9 mouse cellular contexts compared by ENCODE assay signal in the genomic region with DNA sequence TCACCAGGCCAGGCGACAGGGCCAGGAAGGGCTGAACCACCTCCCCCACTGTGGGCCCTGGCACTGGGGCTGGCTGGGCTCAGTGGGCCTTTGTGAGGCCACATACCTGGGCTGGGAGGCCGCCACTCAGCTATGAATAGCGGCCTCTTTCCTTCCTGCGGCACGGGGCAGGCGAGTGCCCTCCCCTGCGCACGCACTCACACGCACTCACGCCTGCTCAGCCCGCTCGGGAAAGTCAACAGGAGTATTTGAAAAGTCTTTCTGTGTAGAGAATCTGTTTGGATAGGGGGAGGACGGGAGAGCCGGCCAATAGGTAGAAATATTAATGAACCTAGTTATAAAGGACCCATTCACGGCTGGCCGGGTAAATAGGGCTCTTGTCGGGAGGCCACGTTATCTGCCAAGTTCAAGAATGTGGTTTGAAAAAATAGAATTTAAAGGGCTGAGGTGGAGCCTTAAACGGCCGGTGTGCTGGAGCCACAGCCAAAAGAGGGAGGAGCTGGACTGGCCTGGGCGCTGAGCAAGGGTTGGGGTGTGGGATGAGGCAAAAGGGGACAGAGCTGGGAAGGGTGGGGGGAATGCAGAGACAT. TPM values are rescaled to one million over a fixed set of nuclear protein-coding genes. Genes with fewer than 3 reads are reported as not detected.
DNase-seq lines count a peak whose midpoint lies in the region; ATAC-seq and TF ChIP-seq lines count a peak whose summit lies in the region.
"Had no signal": no experiment of that assay in that cellular context is flagged by ENCODE, and none has a peak within 500 bp of the region (broad histone marks: within the 10 kb centered on the region; RNA-seq: fewer than 3 reads in every experiment).

No protein-coding gene starts in this region.

- no peaks in the 10 kb centered on the region for H3K9me3 ChIP-seq in forebrain, embryonic 11.5 days (ENCODE audit: control insufficient read depth, low read length)
- H3K9me3 ChIP-seq in kidney, postnatal 0 days (replicated peaks; ENCODE audit: low read length), result no peaks in the 10 kb centered on the region

- no peak overlapping the region for H3K4me3 ChIP-seq in forebrain, embryonic 11.5 days (ENCODE audit: low read depth, low read length)
- no peak overlapping the region for H3K4me3 ChIP-seq in kidney, postnatal 0 days (replicated peaks; ENCODE audit: low read depth, low read length)
- no peak overlapping the region for H3K4me3 ChIP-seq in left cerebral cortex, adult 2 months

- H3K36me3 ChIP-seq in forebrain, embryonic 11.5 days (ENCODE audit: control insufficient read depth, insufficient read depth, low read length), result no peaks in the 10 kb centered on the region
- H3K36me3 ChIP-seq in kidney, postnatal 0 days (ENCODE audit: insufficient read depth, low read length), result no peaks in the 10 kb centered on the region

- no peak overlapping the region for H3K27ac ChIP-seq in forebrain, embryonic 11.5 days (ENCODE audit: low read depth, low read length)
- 0 out of 2 replicates have a peak overlapping the region, but pooled peaks have one; percentile 36 for H3K27ac ChIP-seq in kidney, postnatal 0 days
- H3K27ac ChIP-seq in left cerebral cortex, adult 2 months, result no peak overlapping the region

- no peak for TF ChIP-seq CTCF in brain, embryonic 14.5 days (IDR thresholded peaks at IDR 0.05; ENCODE audit: borderline replicate concordance, extremely low read depth, insufficient read depth, insufficient read length)
- TF ChIP-seq CTCF in kidney, postnatal 0 days (IDR thresholded peaks at IDR 0.05; ENCODE audit: low read depth), result no peak
- no peak for TF ChIP-seq CTCF in left cerebral cortex, adult 2 months (IDR thresholded peaks at IDR 0.05)

- no peak overlapping the region for H3K4me2 ChIP-seq in forebrain, embryonic 11.5 days (ENCODE audit: low read depth, low read length, severe bottlenecking)
- peak overlapping the region; percentile 18; the same call in 1 of the 2 replicates for H3K4me2 ChIP-seq in kidney, postnatal 0 days (ENCODE audit: low read length)

- no peaks in the 10 kb centered on the region for H3K27me3 ChIP-seq in forebrain, embryonic 11.5 days (ENCODE audit: control insufficient read depth, insufficient read depth, low read length)
- H3K27me3 ChIP-seq in kidney, postnatal 0 days (ENCODE audit: insufficient read depth, low read length), result no peaks in the 10 kb centered on the region

- peak; percentile 71 for DNase-seq in brain, embryonic 14.5 days (ENCODE audit: low read depth)
- DNase-seq in forebrain, embryonic 11.5 days (ENCODE audit: low spot score), result no peak
- DNase-seq in kidney, postnatal 0 days (ENCODE audit: low spot score), result no peak
- peak; percentile 54 for DNase-seq in lung, postnatal 25 days (ENCODE audit: low spot score)
- DNase-seq in left cerebral cortex, adult 18-20 months (ENCODE audit: low spot score in 2 of 2), result no peak
- no peak for DNase-seq in left cerebral cortex, adult 2 months (ENCODE audit: extremely low spot score in 1 of 2, low spot score in 2 of 2)
- DNase-seq in layer of hippocampus, adult 9-11 months, result no peak

- 52% methylated on average over 21 of the region's 21 CpGs for WGBS in forebrain, embryonic 11.5 days
- WGBS in kidney, postnatal 0 days, result 40% methylated on average over 21 of the region's 21 CpGs

- intact Hi-C loops in left cerebral cortex, adult 2 months (cut with DNase I), result no loop called here

- H3K4me1 ChIP-seq in forebrain, embryonic 11.5 days (replicated peaks; ENCODE audit: control insufficient read depth, insufficient read depth, low read length), result 0 out of 2 replicates have a peak, but pooled peaks cover 2% of the 10 kb centered on the region
- no peaks in the 10 kb centered on the region for H3K4me1 ChIP-seq in kidney, postnatal 0 days (replicated peaks; ENCODE audit: insufficient read depth, low read length)

- no peak overlapping the region for H3K9ac ChIP-seq in forebrain, embryonic 11.5 days (ENCODE audit: low read length)
- H3K9ac ChIP-seq in kidney, postnatal 0 days (ENCODE audit: low read depth, low read length), result no peak overlapping the region

- ATAC-seq in forebrain, embryonic 11.5 days (replicated peaks; ENCODE audit: low FRiP score), result peak; percentile 58
- peak; percentile 56 for ATAC-seq in kidney, postnatal 0 days (replicated peaks; ENCODE audit: low FRiP score, low read depth)
- ATAC-seq in erythroid progenitor cell, adult 5-6 weeks (replicated peaks; ENCODE audit: low FRiP score, poor library complexity, severe bottlenecking), result no peak

- no peak for TF ChIP-seq POLR2A in brain, embryonic 14.5 days (IDR thresholded peaks at IDR 0.05; ENCODE audit: borderline replicate concordance, extremely low read depth, insufficient read depth, insufficient read length, poor library complexity, severe bottlenecking)

RNA-seq across cellular contexts. Expression of gene Kif12, which starts 14.4 kb away (rescaled TPM):
- polyA plus RNA-seq in brain, embryonic 14.5 days (2012; rRNA removed), result 0.04 and 0.05 TPM in 2 replicates
- polyA plus RNA-seq in forebrain, embryonic 11.5 days (2014; fragmentation: Nextera tagmentation; extraction: Ambion mirVana), result not detected in 2 replicates
- 98.4 and 108 TPM in 2 replicates for polyA plus RNA-seq in kidney, postnatal 0 days (2015; fragmentation: Nextera tagmentation; extraction: Ambion mirVana)
- total RNA-seq in left cerebral cortex, adult 18-20 months (2021), result not detected
- total RNA-seq in left cerebral cortex, adult 2 months (2021), result not detected
- not detected in 2 replicates for total RNA-seq in erythroid progenitor cell, adult 5-6 weeks (2015; ENCODE audit: low replicate concordance)
- not detected in 2 replicates for total RNA-seq in erythroid progenitor cell, adult 5-6 weeks (2017; ENCODE audit: low replicate concordance)
- total RNA-seq: hematopoietic stem cell, adult 5-6 weeks had no signal

RNA-seq across cellular contexts. Expression of gene Col27a1, which starts 27.4 kb away (rescaled TPM):
- 5.7 and 6.5 TPM in 2 replicates for polyA plus RNA-seq in brain, embryonic 14.5 days (2012; rRNA removed)
- polyA plus RNA-seq in forebrain, embryonic 11.5 days (2014; fragmentation: Nextera tagmentation; extraction: Ambion mirVana), result 3.4 and 3.6 TPM in 2 replicates
- 5.7 and 6.4 TPM in 2 replicates for polyA plus RNA-seq in kidney, postnatal 0 days (2015; fragmentation: Nextera tagmentation; extraction: Ambion mirVana)
- 1 to 10 TPM; 4.2 to 5.2 TPM for total RNA-seq in left cerebral cortex, adult 18-20 months (2021)
- 1 to 10 TPM; 4.6 to 4.9 TPM for total RNA-seq in left cerebral cortex, adult 2 months (2021)
- total RNA-seq in erythroid progenitor cell, adult 5-6 weeks (2015; ENCODE audit: low replicate concordance), result 0.36 and 0.42 TPM in 2 replicates
- under 0.01 TPM in 1 of 2 replicates, not detected in the other for total RNA-seq in erythroid progenitor cell, adult 5-6 weeks (2017; ENCODE audit: low replicate concordance)
- total RNA-seq: hematopoietic stem cell, adult 5-6 weeks had no signal

RNA-seq across cellular contexts. Expression of gene Ambp, which starts 31.8 kb away (rescaled TPM):
- 0.05 and 0.25 TPM in 2 replicates for polyA plus RNA-seq in brain, embryonic 14.5 days (2012; rRNA removed)
- not detected in 2 replicates for polyA plus RNA-seq in forebrain, embryonic 11.5 days (2014; fragmentation: Nextera tagmentation; extraction: Ambion mirVana)
- 2.3 and 2.5 TPM in 2 replicates for polyA plus RNA-seq in kidney, postnatal 0 days (2015; fragmentation: Nextera tagmentation; extraction: Ambion mirVana)
- not detected for total RNA-seq in left cerebral cortex, adult 18-20 months (2021)
- total RNA-seq in left cerebral cortex, adult 2 months (2021), result not detected
- not detected in 2 replicates for total RNA-seq in erythroid progenitor cell, adult 5-6 weeks (2015; ENCODE audit: low replicate concordance)
- total RNA-seq in erythroid progenitor cell, adult 5-6 weeks (2017; ENCODE audit: low replicate concordance), result not detected in 2 replicates
- total RNA-seq: hematopoietic stem cell, adult 5-6 weeks had no signal

Comparison
In these comparisons a context has a peak if more than half of its experiments do, and no peak if none do; other contexts are left out.
1. DNase-seq: peak in brain, embryonic 14.5 days (single experiment) and lung, postnatal 25 days (single experiment); none in forebrain, embryonic 11.5 days (single experiment), kidney, postnatal 0 days (single experiment), left cerebral cortex, adult 18-20 months (0 of 2), left cerebral cortex, adult 2 months (0 of 2) and layer of hippocampus, adult 9-11 months (single experiment).